Mouse (Mus musculus): ENCODE data around the gene Git1. TPM values are rescaled to one million over a fixed set of nuclear protein-coding genes. Genes with fewer than 3 reads are reported as not detected.

Gene Git1
- 100 to 1,000 TPM; 150 to 153 TPM for total RNA-seq (2021)
- long read RNA-seq, experiment 1, transcript Git1-201 (20 exons, 3,512 nt): major isoform, 107 of 172 reads
- long read RNA-seq, experiment 1, transcript Git1-202 (19 exons, 3,476 nt): minor isoform, 11 of 172 reads
- long read RNA-seq, experiment 1, partial matches to known transcripts: 19 of 172 reads
- long read RNA-seq, experiment 1, other reads (novel, unspliced or antisense): 35 of 172 reads
- long read RNA-seq, experiment 2, transcript Git1-202 (19 exons, 3,476 nt): minor isoform, 13 of 200 reads
- long read RNA-seq, experiment 2, transcript Git1-201 (20 exons, 3,512 nt): major isoform, 125 of 200 reads
- long read RNA-seq, experiment 2, partial matches to known transcripts: 47 of 200 reads
- long read RNA-seq, experiment 2, other reads (novel, unspliced or antisense): 15 of 200 reads

- intact Hi-C loops (cut with DNase I): loop anchor here (5.0 kb wide), 1 partner anchor 134 kb away; no protein-coding TSS in a partner anchor
- DNase-seq (ENCODE audit: low spot score in 2 of 2): peak in 1 of 2 experiments; percentile 56
Measured at GRCm38 (mm10) chr11:77493512-77494343, at the start of gene Git1. Gene Git1 (plus strand): TSS chr11:77493562.

GRCm38 (mm10) chr11:77444939-77445338 lies 48.4 kb upstream of the Git1 start:
- intact Hi-C loops (cut with DNase I): loop anchor here (5.0 kb wide), 2 partner anchors 128 to 233 kb away; no protein-coding TSS in a partner anchor
- DNase-seq (ENCODE audit: low spot score in 2 of 2): no peak

GRCm38 (mm10) chr11:77446628-77447041 lies 46.7 kb upstream of the Git1 start:
- peak in 1 of 2 experiments; percentile 64 for DNase-seq (ENCODE audit: low spot score in 2 of 2)
- intact Hi-C loops (cut with DNase I): loop anchor here (5.0 kb wide), 1 partner anchor 234 kb away; no protein-coding TSS in a partner anchor

GRCm38 (mm10) chr11:77449224-77449623 lies 44.1 kb upstream of the Git1 start:
- DNase-seq (ENCODE audit: low spot score in 2 of 2): no peak
- intact Hi-C loops (cut with DNase I): loop anchor here (5.0 kb wide), 1 partner anchor 237 kb away; no protein-coding TSS in a partner anchor

GRCm38 (mm10) chr11:77451670-77452069 lies 41.7 kb upstream of the Git1 start:
- intact Hi-C loops (cut with DNase I): no loop called here

GRCm38 (mm10) chr11:77453388-77453787 lies 40.0 kb upstream of the Git1 start:
- intact Hi-C loops (cut with DNase I): no loop called here
- DNase-seq (ENCODE audit: low spot score in 2 of 2): no peak

More at GRCm38 (mm10) chr11:77451670-77452069, 41.7 kb upstream of the Git1 start:
- DNase-seq (ENCODE audit: low spot score in 2 of 2): no peak

DNA sequence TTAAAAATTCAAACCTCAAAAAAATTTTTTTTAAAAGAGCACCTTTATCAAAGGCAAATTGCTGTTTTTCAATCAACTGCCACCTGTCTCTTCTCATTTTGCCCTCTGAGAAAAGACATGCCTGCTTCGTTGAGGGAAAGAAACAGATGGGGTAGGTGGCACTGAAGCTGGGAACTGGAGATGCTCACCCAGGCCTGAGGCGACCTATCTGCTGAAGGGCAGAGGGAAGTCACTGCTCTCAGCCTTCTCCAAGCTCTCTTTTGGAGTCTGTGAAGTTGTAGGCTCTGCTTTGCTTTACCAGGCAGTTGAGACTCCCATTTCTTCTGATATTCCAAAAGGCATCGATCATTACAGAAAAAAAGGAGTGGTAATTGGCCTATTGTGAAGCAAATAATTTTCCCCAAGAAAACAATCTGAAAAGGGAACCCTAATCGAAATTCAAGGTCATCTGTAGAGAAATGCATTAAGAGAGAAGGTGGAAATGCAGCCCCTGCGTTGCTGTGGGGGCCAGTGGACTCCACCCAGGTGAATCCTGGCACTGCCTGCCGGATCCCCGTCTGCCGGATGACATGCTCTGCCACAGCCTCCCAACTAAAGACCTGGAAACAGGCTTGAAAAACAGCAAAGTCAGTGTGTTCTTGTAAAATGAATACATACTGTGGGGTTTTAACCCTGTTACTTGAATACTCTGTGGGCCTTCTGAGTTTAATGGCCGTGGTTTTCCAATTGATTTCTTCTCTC lies 37.4 kb upstream of the Git1 start:
- DNase-seq (ENCODE audit: low spot score in 2 of 2): no peak
- intact Hi-C loops (cut with DNase I): no loop called here

- no peak for DNase-seq (ENCODE audit: low spot score in 2 of 2)
- intact Hi-C loops (cut with DNase I): no loop called here
Measured at GRCm38 (mm10) chr11:77456866-77457265, 36.5 kb upstream of the Git1 start.

- DNase-seq (ENCODE audit: low spot score in 2 of 2): no peak
- intact Hi-C loops (cut with DNase I): no loop called here
Measured at GRCm38 (mm10) chr11:77461856-77462255, 31.5 kb upstream of the Git1 start.

GRCm38 (mm10) chr11:77462283-77463100 lies 30.9 kb upstream of the Git1 start, which contains the start of gene Coro6:
Gene Coro6 (plus strand): TSS chr11:77462411.
- peak in 1 of 2 experiments; percentile 37 for DNase-seq (ENCODE audit: low spot score in 2 of 2)
- intact Hi-C loops (cut with DNase I): no loop called here

DNA sequence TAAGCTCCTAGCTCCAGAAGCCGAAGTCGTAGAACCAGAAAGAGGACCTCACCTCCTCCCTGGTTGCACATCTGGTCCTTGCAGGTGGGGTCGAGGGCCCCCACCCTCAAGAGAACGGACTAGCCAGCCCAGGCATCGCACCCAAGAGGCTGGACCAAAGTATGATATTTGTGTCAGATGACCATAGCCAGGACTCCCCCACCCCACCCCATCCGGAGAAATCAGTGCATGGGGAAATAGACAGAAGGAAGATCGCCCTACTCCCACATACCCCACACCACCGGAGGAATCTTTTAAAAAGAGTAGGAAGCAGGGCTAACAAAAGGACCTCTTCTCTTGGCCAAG lies 30.3 kb upstream of the Git1 start:
- intact Hi-C loops (cut with DNase I): no loop called here
- no peak for DNase-seq (ENCODE audit: low spot score in 2 of 2)

DNA sequence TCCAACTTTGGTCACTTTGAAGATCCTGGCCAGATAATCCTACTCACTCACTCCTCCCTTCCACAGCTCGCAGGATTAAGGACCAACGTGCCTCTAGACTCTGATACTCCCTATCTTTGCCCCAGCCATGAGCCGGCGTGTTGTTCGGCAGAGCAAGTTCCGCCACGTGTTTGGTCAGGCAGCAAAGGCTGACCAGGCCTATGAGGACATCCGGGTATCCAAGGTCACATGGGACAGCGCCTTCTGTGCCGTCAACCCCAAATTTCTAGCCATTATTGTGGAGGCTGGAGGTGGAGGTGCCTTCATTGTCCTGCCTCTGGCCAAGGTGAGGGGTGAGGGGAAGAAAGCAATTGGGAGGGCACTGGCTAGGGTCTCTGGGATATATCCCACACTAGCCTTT lies 29.6 kb upstream of the Git1 start:
- intact Hi-C loops (cut with DNase I): no loop called here
- no peak for DNase-seq (ENCODE audit: low spot score in 2 of 2)

GRCm38 (mm10) chr11:77464684-77465083 lies 28.7 kb upstream of the Git1 start:
- intact Hi-C loops (cut with DNase I): no loop called here
- no peak for DNase-seq (ENCODE audit: low spot score in 2 of 2)

DNA sequence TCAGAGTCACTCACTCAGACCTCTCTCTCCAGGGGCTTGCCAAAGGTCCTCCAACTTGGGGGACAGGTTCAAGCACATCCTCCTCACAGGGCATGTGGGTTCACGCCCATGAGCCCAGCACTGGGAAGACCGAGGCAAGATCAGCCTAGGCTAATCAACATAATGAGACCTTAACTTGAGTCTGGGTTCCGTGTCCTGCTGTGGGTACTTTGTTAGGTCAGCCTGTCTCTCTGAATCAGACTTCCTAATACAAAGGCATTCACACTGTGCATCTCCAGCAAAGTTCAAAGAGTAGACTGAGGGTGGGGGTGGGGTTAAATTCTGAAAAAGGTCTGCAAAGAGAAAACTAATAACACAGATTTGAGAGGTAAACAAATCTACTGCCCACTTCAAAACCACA lies 28.3 kb upstream of the Git1 start:
- intact Hi-C loops (cut with DNase I): no loop called here
- no peak for DNase-seq (ENCODE audit: low spot score in 2 of 2)

DNA sequence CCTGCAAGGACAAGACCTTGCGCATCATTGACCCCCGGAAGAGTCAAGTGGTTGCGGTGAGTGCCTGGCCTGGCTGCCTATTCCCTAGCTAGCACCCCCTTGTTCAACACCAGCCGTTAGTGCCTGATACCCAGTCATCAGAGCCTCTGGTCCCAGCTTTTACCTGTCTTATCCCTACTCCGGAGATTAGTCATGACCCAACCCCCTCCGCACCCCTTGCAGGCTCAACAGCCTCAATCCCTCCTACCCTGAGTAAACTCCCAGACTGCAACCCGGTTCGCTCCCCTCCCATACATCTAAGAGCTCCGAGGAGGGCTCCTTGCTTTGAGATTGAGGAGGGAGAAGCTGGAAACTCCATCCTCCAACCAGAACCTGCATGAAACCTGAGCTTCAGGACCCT lies 26.8 kb upstream of the Git1 start:
- intact Hi-C loops (cut with DNase I): no loop called here
- DNase-seq (ENCODE audit: low spot score in 2 of 2): no peak

DNA sequence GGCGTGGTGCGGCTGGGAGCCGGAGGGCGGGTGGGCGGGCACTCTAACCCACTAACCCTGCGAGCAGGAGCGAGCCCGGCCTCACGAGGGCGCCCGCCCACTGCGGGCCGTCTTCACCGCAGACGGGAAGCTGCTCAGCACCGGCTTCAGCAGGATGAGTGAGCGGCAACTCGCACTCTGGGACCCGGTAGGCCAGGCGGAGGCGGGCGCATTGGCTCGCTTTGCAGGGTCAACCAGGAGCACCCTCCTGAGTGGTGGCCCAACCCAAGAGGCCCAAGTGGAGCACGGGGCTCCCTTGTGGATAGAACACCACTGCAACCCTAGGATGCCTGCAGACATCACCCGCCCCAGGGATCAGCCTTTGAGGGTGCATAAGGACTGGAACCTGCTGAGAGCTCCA lies 26.2 kb upstream of the Git1 start:
- intact Hi-C loops (cut with DNase I): no loop called here
- DNase-seq (ENCODE audit: low spot score in 2 of 2): peak; percentile 64 to 70

GRCm38 (mm10) chr11:77467784-77468183 lies 25.6 kb upstream of the Git1 start:
- intact Hi-C loops (cut with DNase I): no loop called here
- DNase-seq (ENCODE audit: low spot score in 2 of 2): peak; percentile 82 to 93

DNA sequence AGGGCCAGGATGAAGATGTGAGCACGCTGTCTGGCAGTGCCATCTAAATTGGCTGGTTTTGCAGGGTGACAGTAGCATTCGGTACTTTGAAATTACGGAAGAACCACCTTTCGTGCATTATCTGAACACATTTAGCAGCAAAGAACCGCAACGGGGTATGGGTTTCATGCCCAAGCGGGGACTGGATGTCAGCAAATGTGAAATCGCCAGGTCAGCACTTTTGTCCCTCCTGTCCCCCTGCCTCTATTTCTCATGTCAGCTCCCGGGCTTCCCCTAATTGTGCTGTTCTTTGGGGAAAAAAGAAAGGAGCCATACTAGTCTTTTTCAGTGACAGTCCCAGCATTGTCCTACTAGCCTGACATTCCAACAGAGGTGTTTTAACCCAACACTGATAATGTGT lies 25.0 kb upstream of the Git1 start:
- DNase-seq (ENCODE audit: low spot score in 2 of 2): no peak
- intact Hi-C loops (cut with DNase I): no loop called here

DNA sequence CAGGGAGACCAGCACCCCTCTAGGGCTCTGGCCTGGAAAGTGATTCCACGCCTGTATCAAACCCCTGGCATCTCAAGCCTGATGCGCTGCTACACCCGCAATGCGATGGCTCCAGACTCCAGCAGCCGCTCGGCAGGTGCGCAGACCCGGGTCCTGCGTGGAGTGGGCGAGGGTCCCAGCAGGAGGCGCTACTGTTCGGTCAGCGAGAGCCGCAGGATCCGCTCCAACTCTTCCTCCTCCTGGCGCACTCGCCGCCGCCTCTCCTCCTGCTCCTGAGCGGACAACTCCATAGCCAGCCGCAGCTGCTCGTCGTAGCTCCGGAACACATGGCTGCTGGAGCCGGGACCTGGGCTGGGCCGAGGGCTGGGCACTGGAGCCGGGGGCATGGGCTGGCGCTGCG lies 22.0 kb upstream of the Git1 start:
- intact Hi-C loops (cut with DNase I): no loop called here
- no peak for DNase-seq (ENCODE audit: low spot score in 2 of 2)
